Comparison of ENCODE assay signal across 16 mouse cellular contexts in the genomic region with DNA sequence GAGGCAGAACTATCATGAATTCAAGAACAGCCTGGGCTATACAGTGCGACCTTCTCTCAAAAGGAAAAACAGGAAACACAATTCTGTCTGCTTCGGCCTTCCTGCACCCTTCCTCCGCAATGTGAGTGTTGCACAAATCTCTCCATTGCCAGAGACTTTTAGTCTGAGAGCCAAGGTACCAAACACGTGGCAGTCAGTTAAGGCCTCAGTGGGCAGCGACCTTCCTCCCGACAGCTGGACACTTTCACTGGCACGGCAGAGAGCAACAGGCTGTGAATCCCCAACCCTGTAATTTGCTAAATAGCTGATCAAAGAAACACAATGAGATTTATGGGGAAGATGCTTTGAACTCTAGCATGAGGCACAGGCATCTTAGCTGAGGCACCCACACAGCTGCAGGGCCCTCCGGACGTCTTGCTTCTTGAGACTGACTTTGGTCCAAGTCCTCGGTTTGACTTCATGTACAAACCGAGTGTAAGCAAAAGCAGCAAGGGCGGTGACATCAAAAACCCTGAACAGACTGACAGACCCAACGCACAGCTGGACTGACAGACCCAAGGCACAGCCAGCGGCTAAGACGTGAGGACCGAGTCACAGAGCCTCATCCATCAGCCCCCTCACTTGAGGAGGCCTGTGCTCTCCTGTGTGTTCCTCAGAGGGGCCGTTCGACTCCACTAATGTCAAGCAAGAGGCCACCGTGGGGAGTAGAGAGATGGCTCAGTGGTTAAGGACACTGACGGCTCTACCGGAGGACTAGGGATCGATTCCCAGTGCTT.
A peak's percentile ranks its signal among the peaks of the same experiment; 100 is the strongest.
DNase-seq lines count a peak whose midpoint lies in the region; TF ChIP-seq lines count a peak whose summit lies in the region.
"Had no signal": no experiment of that assay in that cellular context is flagged by ENCODE, and none has a peak within 500 bp of the region (broad histone marks: within the 10 kb centered on the region; RNA-seq: fewer than 3 reads in every experiment).

No protein-coding gene starts in this region.

- WGBS in kidney, adult 2 months = 64% methylated on average over 22 of the region's 22 CpGs

- H3K4me3 ChIP-seq in kidney, adult 2 months (ENCODE audit: insufficient read depth, low read depth, low read length) = no peak overlapping the region
- H3K4me3 ChIP-seq in layer of hippocampus, adult 2 months = no peak overlapping the region
- H3K4me3 ChIP-seq: embryonic facial prominence, embryonic 12.5 days; heart, embryonic 12.5 days; left cerebral cortex, adult 2 months; limb, embryonic 12.5 days; neural tube, embryonic 12.5 days had no signal

- TF ChIP-seq CTCF in kidney, adult 2 months (conservative IDR thresholded peaks at IDR 0.05; ENCODE audit: insufficient read depth, insufficient read length, low read depth, low read length) = no peak
- TF ChIP-seq CTCF in layer of hippocampus, adult 2 months (conservative IDR thresholded peaks at IDR 0.05) = no peak

- no peaks in the 10 kb centered on the region for H3K36me3 ChIP-seq in kidney, adult 2 months (ENCODE audit: control insufficient read depth, insufficient read depth, low read length)
- H3K36me3 ChIP-seq: embryonic facial prominence, embryonic 12.5 days; heart, embryonic 12.5 days; neural tube, embryonic 12.5 days had no signal

- H3K4me1 ChIP-seq in kidney, adult 2 months (ENCODE audit: control insufficient read depth, insufficient read depth, low read length) = peaks cover 17% of the 10 kb centered on the region

- peak; percentile 53 for DNase-seq in adrenal gland, postnatal 10 days
- DNase-seq in adrenal gland, adult 18-20 months (ENCODE audit: low spot score in 2 of 2) = no peak
- DNase-seq in kidney, adult 2 months = peak; percentile 33
- DNase-seq in kidney, postnatal 4 days = no peak
- DNase-seq in adrenal gland, postnatal 14 days = peak; percentile 57
- DNase-seq in lung, postnatal 14 days = peak; percentile 42
- DNase-seq in right cerebral cortex, adult 18-20 months = no peak
- no peak for DNase-seq in layer of hippocampus, adult 2 months (ENCODE audit: low spot score in 2 of 2)
- DNase-seq: spleen, adult 18-20 months; thymus, postnatal 36 days had no signal

- no peak overlapping the region for H3K27ac ChIP-seq in kidney, adult 2 months (ENCODE audit: insufficient read depth, low read depth, low read length)
- no peak overlapping the region for H3K27ac ChIP-seq in layer of hippocampus, adult 2 months
- H3K27ac ChIP-seq: embryonic facial prominence, embryonic 12.5 days; left cerebral cortex, adult 2 months; limb, embryonic 12.5 days; neural tube, embryonic 12.5 days had no signal

- no peak for TF ChIP-seq POLR2A in kidney, adult 2 months (IDR thresholded peaks at IDR 0.05; ENCODE audit: low read depth, low read length)

- no peaks in the 10 kb centered on the region for H3K27me3 ChIP-seq in kidney, adult 2 months (replicated peaks; ENCODE audit: control insufficient read depth, insufficient read depth, low read length)
- H3K27me3 ChIP-seq: embryonic facial prominence, embryonic 12.5 days; heart, embryonic 12.5 days; limb, embryonic 12.5 days; neural tube, embryonic 12.5 days; Patski had no signal

Comparison
In these comparisons a context has a peak if more than half of its experiments do, and no peak if none do; other contexts are left out.
1. DNase-seq: peak in adrenal gland, postnatal 10 days (single experiment), kidney, adult 2 months (single experiment), adrenal gland, postnatal 14 days (single experiment) and lung, postnatal 14 days (single experiment); none in adrenal gland, adult 18-20 months (0 of 2), kidney, postnatal 4 days (0 of 2), right cerebral cortex, adult 18-20 months (single experiment) and layer of hippocampus, adult 2 months (0 of 2).